Mouse (Mus musculus): Measurements from ENCODE around the gene Mrm3. TPM values are rescaled to one million over a fixed set of nuclear protein-coding genes. Genes with fewer than 3 reads are reported as not detected.

The Mrm3 gene
- polyA plus RNA-seq, 1 experiment from 2014 or later: 18.6 TPM

DNA sequence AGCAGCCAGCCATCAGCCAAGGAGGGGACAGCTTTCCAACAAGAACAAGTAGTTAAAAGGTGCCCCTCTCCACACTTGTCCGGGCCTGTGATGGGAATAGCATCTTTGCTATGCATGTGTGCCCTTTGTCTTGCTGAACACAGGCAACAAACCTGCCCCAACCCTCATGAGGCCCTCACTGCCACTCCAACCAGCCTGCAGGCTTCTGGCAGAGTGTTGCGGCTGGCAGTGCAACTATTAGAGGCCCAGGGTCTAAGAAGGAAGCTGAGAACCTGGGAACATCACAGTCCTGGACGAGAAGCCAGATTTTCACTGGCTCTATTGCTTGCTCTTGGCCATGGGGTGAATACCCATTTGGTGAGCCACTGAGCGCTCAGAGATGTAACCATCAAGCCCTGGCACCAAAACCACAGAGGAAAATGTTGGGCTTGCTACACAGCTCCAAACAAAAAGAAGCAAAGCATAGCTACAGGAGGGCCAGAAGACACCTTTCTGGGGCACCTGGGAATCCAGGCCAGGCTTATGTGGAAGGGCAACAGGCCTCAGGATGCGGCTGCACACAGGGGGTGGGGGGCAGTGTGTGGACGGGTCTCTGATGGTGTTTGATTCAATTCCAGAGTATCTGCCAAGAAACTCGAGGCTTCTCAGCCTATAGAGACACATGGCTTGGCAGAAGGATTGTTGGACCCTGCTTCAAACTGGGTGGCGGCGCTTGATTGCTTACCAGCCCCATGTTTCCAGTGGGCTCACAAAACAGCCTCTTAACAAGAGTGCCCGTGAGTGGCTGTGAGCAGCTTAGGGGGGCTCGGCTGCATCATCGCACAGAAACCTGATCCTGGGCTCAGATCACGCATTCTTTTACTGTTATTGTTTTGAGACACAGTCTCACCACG, 35.7 kb downstream of the Mrm3 start:
- Histone ChIP-seq H3K9me3 (no peaks in the 10 kb centered on the region), H3K9ac (replicated peaks) (0 out of 2 replicates have a peak overlapping the region, but pooled peaks have one; percentile 23), H3K4me2 (replicated peaks) (no peak overlapping the region), H3K36me3 (peaks cover 6% of the 10 kb centered on the region; the same call in 1 of the 2 replicates), H3K4me3 (replicated peaks) (no peak overlapping the region), H3K4me1 (replicated peaks) (peaks cover 10% of the 10 kb centered on the region), H3K27ac (peak overlapping the region; percentile 47), H3K27me3 (no peaks in the 10 kb centered on the region)
- 0 out of 2 replicates have a peak, but pooled peaks have one; percentile 24 for ATAC-seq
- WGBS: 54% methylated on average over 14 of the region's 14 CpGs

DNA sequence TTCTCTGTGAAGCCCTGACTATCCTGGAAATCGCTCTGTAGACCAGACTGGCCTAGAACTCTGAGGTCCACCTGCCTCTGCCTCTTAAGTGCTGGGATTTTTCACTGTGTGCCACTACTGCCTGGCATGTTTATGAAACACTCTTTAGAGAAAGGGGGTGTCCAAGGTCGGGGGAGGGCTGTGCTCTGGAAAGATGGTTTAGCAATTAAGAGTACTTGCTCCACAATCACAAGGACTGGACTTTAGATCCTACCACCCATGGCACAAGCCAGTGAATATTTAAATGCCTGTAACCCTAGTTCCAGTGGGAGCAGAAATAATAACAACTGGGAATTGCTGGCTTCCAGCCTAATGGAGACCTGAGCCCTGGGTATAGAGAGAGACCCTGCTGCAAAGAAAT, 36.5 kb downstream of the Mrm3 start:
- H3K9ac ChIP-seq (replicated peaks): no peak overlapping the region
- no peak overlapping the region for H3K4me2 ChIP-seq (replicated peaks)
- 69% methylated on average over 2 of the region's 2 CpGs for WGBS
- peaks cover 6% of the 10 kb centered on the region; the same call in 1 of the 2 replicates for H3K36me3 ChIP-seq
- H3K27ac ChIP-seq: no peak overlapping the region
- H3K4me3 ChIP-seq (replicated peaks): no peak overlapping the region
- no peaks in the 10 kb centered on the region for H3K27me3 ChIP-seq
- peaks cover 10% of the 10 kb centered on the region for H3K4me1 ChIP-seq (replicated peaks)
- no peak for ATAC-seq
- no peaks in the 10 kb centered on the region for H3K9me3 ChIP-seq

DNA sequence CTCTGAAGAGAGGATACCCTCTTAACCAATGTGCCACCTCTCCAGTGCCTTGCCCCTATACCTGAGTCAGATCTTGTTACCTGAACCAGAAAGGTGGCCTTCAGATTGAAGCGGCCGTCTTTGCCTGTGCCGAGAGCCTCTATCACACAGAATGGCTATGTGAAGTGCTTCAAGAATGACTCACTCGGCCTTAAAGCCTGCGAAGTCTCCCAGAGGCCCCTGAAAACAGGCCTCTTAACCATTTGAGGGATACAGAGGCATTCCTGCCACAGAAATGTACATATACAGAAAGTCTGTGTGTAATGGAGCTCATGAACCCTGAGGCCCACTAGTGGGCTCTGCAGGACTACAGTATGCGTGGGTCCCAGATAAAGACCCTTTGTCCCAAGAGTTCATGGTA, 40.3 kb downstream of the Mrm3 start:
- Histone ChIP-seq H3K4me2 (replicated peaks) (no peak overlapping the region), H3K4me1 (replicated peaks) (peaks cover 36% of the 10 kb centered on the region), H3K36me3 (no peaks in the 10 kb centered on the region), H3K27ac (no peak overlapping the region), H3K9me3 (no peaks in the 10 kb centered on the region), H3K4me3 (replicated peaks) (no peak overlapping the region), H3K9ac (replicated peaks) (no peak overlapping the region), H3K27me3 (no peaks in the 10 kb centered on the region)
- WGBS: 95% methylated on average over 6 of the region's 6 CpGs
- no peak for ATAC-seq

DNA sequence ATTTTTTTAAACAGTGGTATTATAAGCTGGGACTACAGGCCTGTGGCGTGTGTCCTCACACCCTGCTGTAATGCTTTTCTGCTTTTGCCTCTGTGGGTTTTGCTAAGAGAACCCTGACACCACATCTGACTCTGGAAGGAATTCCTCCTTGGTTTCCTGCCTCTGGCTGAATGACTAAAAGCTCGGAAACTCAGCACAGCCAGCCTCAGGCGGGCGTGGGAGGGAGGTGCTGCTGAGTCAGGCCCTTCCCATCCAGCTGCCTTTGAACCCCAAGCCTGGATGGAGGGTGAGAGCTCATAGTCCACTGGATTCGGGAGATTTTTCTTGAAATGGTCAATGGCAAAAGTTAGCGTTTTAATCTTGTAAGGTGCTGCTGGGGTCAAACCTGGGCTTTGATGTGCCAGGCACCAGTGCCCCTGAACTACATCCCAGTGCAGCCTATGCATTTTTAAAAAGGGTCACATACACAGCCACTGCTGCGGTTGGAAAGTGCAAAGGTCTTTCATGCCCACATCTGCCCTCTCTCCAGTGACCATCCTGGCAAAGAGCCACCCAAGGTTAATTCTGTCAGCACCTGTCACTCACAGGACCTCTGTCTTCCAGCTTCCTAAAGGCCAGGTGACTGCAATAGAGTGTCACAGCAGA, 42.0 kb downstream of the Mrm3 start:
- H3K9me3 ChIP-seq: no peaks in the 10 kb centered on the region
- no peak overlapping the region for H3K27ac ChIP-seq
- H3K27me3 ChIP-seq: no peaks in the 10 kb centered on the region
- no peak for ATAC-seq
- H3K4me3 ChIP-seq (replicated peaks): no peak overlapping the region
- peaks cover 43% of the 10 kb centered on the region for H3K4me1 ChIP-seq (replicated peaks)
- no peak overlapping the region for H3K4me2 ChIP-seq (replicated peaks)
- no peak overlapping the region for H3K9ac ChIP-seq (replicated peaks)
- H3K36me3 ChIP-seq: no peaks in the 10 kb centered on the region
- WGBS: 63% methylated on average over 7 of the region's 7 CpGs

DNA sequence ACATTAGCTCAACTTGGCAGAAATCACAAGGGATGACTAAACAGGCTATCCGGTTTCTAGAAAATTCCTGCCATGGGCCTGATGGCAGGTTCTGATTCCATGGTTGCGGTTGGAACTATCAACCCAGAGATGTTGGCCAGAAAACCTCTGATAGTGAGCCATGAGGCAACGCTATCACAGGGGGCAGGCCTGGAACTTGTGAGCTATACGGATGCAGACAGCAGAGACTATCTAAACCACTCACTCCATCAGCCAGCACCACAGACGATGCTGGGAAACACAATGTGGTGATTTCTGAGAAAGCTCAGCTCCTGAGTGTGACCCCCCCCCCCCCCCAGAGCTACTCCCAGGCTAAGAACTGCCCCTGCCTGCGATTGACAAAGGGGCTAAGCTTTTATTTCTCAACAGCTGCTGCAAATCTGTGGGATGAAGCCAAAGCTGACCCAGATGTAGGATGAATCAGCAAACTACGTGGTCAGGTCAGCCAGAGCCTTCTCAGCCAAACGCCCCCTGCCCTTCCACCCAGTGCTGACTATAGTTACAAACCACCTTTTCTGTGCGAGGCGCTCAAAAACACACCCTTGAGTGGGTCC, 43.1 kb downstream of the Mrm3 start:
- WGBS: 61% methylated on average over 10 of the region's 10 CpGs
- H3K4me1 ChIP-seq (replicated peaks): peaks cover 45% of the 10 kb centered on the region

DNA sequence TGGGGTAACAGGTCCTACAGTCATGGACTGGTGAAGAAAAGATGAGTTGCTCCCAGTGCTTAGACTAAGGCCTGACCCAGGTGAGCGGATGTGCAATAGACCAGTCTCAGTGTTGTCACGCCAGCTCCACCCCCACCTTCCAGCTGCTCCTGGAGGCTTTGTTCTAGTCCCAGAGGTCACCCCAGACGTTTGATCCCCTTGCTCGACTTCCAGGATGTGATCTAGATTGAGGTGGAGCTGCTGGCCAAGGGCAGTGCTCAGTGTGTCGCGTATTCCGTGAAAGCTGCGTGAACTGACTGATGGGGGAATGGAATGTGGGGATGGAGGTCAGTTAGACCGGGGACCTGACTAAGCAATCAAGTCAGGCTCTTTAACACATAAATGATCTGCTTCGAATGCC, 43.8 kb downstream of the Mrm3 start:
- 40% methylated on average over 10 of the region's 10 CpGs for WGBS
- H3K9ac ChIP-seq (replicated peaks): no peak overlapping the region
- no peak for ATAC-seq
- no peak overlapping the region for H3K4me3 ChIP-seq (replicated peaks)
- H3K27ac ChIP-seq: no peak overlapping the region
- H3K9me3 ChIP-seq: no peaks in the 10 kb centered on the region
- no peak overlapping the region for H3K4me2 ChIP-seq (replicated peaks)
- H3K4me1 ChIP-seq (replicated peaks): peaks cover 51% of the 10 kb centered on the region
- no peaks in the 10 kb centered on the region for H3K27me3 ChIP-seq
- H3K36me3 ChIP-seq: no peaks in the 10 kb centered on the region

More for the DNA sequence above, 43.1 kb downstream of the Mrm3 start:
- no peak overlapping the region for H3K9ac ChIP-seq (replicated peaks)
- no peak overlapping the region for H3K27ac ChIP-seq
- H3K27me3 ChIP-seq: no peaks in the 10 kb centered on the region
- H3K4me3 ChIP-seq (replicated peaks): no peak overlapping the region
- no peak for ATAC-seq
- H3K4me2 ChIP-seq (replicated peaks): no peak overlapping the region
- H3K9me3 ChIP-seq: no peaks in the 10 kb centered on the region
- H3K36me3 ChIP-seq: no peaks in the 10 kb centered on the region

DNA sequence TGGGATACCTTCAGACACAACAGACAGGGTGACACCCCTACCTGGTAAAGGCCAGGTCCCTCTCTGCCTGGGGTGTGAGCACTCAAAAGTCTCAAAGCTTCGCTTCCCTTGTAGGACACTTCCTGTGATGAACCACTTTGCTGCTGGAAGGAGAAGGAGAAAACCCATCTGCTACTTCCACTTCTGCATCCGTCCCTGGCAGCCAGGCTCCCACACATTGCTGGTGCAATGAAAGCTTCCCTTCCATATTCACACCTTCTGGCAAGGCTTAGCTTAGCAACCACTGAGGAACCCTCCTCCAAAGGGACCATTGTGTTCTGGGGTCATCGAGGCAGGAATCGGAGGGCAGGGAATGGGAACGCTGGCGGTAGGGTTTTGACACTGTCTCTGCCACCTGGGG, 45.1 kb downstream of the Mrm3 start:
- Histone ChIP-seq H3K9me3 (no peaks in the 10 kb centered on the region), H3K4me3 (replicated peaks) (no peak overlapping the region), H3K36me3 (no peaks in the 10 kb centered on the region), H3K27me3 (no peaks in the 10 kb centered on the region), H3K4me1 (replicated peaks) (peaks cover 64% of the 10 kb centered on the region), H3K27ac (no peak overlapping the region), H3K4me2 (replicated peaks) (no peak overlapping the region), H3K9ac (replicated peaks) (no peak overlapping the region)
- no peak for ATAC-seq
- WGBS: 85% methylated on average over 6 of the region's 6 CpGs

DNA sequence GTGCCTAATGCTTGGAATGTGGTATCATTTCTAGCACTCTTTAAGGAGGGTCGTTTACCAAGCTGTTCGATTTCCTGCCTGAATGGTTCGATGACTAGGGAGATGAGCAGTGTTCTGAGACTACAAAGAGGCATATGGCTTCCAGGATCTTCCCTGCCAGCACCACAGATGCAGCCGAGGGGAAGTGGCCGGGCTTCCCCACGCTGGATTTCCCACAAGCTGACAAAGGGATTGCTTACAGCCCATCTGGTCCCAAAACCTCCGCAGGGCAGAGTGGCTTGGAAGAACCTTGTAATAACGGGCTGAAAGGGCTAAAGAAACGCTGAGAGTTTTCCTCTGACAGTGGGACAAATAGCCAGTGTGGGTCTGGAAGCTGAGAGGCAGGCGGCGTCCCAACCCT, 46.9 kb downstream of the Mrm3 start:
- 19% methylated on average over 11 of the region's 11 CpGs for WGBS
- Histone ChIP-seq H3K27ac (peak overlapping the region; percentile 86), H3K27me3 (no peaks in the 10 kb centered on the region), H3K9ac (replicated peaks) (peak overlapping the region; percentile 44; the same call in 1 of the 2 replicates), H3K4me2 (replicated peaks) (no peak overlapping the region), H3K4me3 (replicated peaks) (no peak overlapping the region), H3K9me3 (no peaks in the 10 kb centered on the region), H3K36me3 (no peaks in the 10 kb centered on the region), H3K4me1 (replicated peaks) (peaks cover 80% of the 10 kb centered on the region)
- peak; percentile 51 for ATAC-seq

DNA sequence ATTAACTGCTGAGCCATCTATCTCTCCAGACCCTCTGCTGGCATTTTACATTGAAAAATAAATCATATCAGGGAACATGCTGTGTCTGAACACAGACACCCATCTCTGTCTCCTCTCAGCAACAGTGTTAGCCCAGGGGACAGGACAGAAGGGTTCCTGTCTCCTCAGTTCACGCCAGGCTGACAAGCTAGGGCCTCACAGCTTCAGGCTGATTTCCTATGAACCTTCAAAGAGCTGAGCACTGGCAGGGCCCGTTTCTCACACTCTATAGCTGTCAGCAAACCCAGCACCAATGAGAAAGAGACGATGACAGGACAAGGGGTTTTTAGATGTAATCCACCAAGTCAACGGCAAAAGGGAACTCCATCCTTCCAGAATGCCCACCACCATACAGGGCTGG, 48.4 kb downstream of the Mrm3 start:
- peaks cover 80% of the 10 kb centered on the region for H3K4me1 ChIP-seq (replicated peaks)
- H3K4me3 ChIP-seq (replicated peaks): no peak overlapping the region
- H3K4me2 ChIP-seq (replicated peaks): no peak overlapping the region
- no peaks in the 10 kb centered on the region for H3K9me3 ChIP-seq
- no peak for ATAC-seq
- WGBS: 80% methylated on average over 4 of the region's 4 CpGs
- H3K27me3 ChIP-seq: no peaks in the 10 kb centered on the region
- no peak overlapping the region for H3K9ac ChIP-seq (replicated peaks)
- H3K27ac ChIP-seq: peak overlapping the region; percentile 68; the same call in 1 of the 2 replicates
- H3K36me3 ChIP-seq: no peaks in the 10 kb centered on the region

DNA sequence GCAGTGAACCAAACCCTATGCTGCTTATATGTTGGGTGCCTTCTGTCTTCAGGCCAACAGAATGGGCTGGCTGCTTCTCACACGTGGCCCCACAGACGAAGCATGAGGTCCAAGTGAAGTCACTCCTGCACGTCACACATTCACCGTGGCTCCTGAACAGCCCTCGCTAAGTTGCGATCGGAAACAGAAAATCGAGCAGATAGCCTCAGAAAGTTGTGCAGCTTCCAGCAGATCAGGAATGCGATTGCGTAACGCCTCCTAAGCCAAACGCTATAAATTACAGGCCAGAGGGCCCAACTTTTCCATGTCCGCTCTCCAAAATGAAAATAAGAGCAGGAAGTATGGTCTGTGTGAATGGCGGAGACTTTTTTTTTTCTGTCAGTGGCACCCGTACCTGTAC, 48.9 kb downstream of the Mrm3 start:
- no peaks in the 10 kb centered on the region for H3K27me3 ChIP-seq
- H3K9me3 ChIP-seq: no peaks in the 10 kb centered on the region
- WGBS: 85% methylated on average over 15 of the region's 15 CpGs
- peaks cover 80% of the 10 kb centered on the region for H3K4me1 ChIP-seq (replicated peaks)
- H3K4me2 ChIP-seq (replicated peaks): no peak overlapping the region
- no peak overlapping the region for H3K4me3 ChIP-seq (replicated peaks)
- H3K27ac ChIP-seq: peak overlapping the region; percentile 68
- no peak for ATAC-seq
- no peak overlapping the region for H3K9ac ChIP-seq (replicated peaks)
- H3K36me3 ChIP-seq: no peaks in the 10 kb centered on the region

DNA sequence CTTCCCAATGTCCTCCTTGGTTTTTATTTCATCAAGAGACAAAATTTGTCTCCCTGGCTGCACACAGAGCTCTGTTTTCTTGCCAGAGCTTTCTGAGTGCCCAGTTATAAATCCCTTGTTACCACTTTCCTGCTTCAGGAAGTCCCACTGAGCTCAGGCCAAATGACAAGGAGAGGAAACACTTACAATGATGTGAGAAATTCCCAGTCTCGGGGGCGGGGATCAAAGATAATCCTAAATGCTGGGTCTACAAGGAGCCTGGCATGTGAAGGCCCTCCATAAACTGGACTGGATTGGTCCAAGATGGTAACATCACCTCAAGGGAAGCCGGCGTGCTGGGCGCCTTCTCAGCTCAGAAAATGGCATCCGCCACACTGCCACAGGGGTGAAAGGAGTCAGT, 49.3 kb downstream of the Mrm3 start:
- ATAC-seq: no peak
- Histone ChIP-seq H3K27ac (peak overlapping the region; percentile 68), H3K4me1 (replicated peaks) (peaks cover 76% of the 10 kb centered on the region)

DNA sequence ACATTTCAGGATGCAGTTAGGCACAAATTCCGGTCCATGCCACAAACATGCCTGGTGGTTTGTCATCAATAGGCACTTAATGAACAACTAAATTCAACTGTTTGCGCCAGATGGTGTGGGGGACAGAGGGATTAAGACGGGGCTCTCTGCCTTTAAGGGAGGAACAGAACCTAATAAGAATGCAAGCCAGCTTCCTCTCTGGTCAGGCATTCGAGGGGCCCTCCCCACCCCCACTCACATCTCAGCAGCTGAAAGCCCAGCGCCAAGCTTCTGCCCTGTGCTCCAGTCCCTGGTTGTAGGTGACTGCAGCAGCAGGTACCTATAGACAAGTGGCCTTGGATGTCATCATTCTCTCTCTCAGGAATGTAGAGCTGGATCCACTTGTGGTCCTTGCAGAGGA, 50.6 kb downstream of the Mrm3 start:
- peak; percentile 43 for ATAC-seq
- Histone ChIP-seq H3K4me1 (replicated peaks) (peaks cover 75% of the 10 kb centered on the region), H3K27me3 (no peaks in the 10 kb centered on the region), H3K9ac (replicated peaks) (no peak overlapping the region), H3K4me3 (replicated peaks) (no peak overlapping the region), H3K4me2 (replicated peaks) (no peak overlapping the region), H3K9me3 (no peaks in the 10 kb centered on the region), H3K27ac (peak overlapping the region; percentile 68), H3K36me3 (no peaks in the 10 kb centered on the region)
- 18% methylated on average over 5 of the region's 5 CpGs for WGBS

More for the DNA sequence above, 49.3 kb downstream of the Mrm3 start:
- H3K9me3 ChIP-seq: no peaks in the 10 kb centered on the region
- H3K36me3 ChIP-seq: no peaks in the 10 kb centered on the region
- no peak overlapping the region for H3K4me3 ChIP-seq (replicated peaks)
- WGBS: 59% methylated on average over 6 of the region's 6 CpGs
- H3K9ac ChIP-seq (replicated peaks): no peak overlapping the region
- no peaks in the 10 kb centered on the region for H3K27me3 ChIP-seq
- no peak overlapping the region for H3K4me2 ChIP-seq (replicated peaks)

All from midbrain, embryonic 13.5 days (tissue).